Mouse (Mus musculus): ENCODE data around the gene Tomm6. TPM values are rescaled to one million over a fixed set of nuclear protein-coding genes. Genes with fewer than 3 reads are reported as not detected.

Tomm6 gene
- polyA plus RNA-seq, 1 experiment from 2014 or later = 376 TPM

GRCm38 (mm10) chr17:47688608-47689575 lies 706 bp upstream of the Tomm6 start, which contains the start of gene Frs3:
Gene Frs3, plus strand, starts transcription at chr17:47689030.
- Histone ChIP-seq H3K4me3 (replicated peaks; ENCODE audit: low read length) (peak within 1 kb of the TSS; percentile 92), H3K27ac (ENCODE audit: low read length) (peak within 1 kb of the TSS; percentile 87), H3K9me3 (replicated peaks; ENCODE audit: control insufficient read depth, low read length) (no peaks in the 10 kb centered on the region), H3K36me3 (ENCODE audit: control insufficient read depth, insufficient read depth, low read length) (no peaks in the 10 kb centered on the region), H3K9ac (ENCODE audit: low read length) (peak within 1 kb of the TSS; percentile 91), H3K27me3 (ENCODE audit: control insufficient read depth, insufficient read depth, low read length) (no peaks in the 10 kb centered on the region), H3K4me1 (ENCODE audit: control insufficient read depth, insufficient read depth, low read length) (peaks cover 22% of the 10 kb centered on the region; the same call in 1 of the 2 replicates), H3K4me2 (ENCODE audit: low read depth, low read length) (peak within 1 kb of the TSS; percentile 99)
- 2% methylated on average over 58 of the region's 58 CpGs for WGBS
- ATAC-seq (ENCODE audit: insufficient read depth, low FRiP score) = peak; percentile 71

DNA sequence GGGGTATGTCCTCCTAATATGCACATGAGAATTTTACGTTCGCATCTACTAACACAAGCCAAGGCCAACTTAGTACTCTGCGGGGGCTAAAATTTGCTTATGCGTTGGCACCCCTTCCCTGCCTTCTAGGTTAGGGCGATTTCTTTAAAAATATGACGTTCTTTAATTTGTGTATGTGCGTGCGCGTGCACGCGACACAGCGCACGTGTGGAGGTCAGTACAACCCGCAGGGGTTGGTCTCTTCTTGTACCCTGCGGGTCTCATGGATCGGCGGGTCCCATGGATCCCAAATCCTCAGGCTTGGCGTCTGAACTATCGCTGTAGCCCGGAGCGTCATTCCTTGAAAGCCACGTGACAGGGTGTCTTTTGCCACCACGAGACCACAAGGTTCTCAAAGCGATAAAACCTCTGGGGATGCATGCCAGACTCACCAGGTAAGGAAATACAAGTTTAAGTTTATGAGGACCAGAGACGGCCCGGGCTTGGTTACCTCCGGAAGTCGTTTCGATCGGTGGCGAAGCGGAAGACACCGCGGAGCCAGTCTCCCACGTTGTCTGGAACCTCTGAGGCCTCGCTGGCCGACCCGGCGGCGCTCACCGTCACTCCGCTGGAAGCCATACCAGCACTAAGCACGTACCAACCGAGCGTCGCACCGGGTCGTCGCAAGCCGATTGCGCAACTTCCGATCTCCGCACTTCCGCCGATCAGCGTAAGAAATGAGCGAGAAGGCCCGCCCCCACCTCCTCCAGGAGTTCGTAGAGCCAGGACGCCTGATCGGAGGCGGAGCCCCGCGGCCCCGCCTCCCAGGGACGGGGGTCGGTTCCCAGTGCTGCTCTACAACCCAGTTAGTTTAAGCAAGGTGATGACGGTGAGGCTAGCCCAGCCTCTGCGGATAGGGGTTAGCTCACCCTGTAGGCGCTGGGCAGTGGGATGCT lies 510 bp downstream of the Tomm6 start:
- H3K4me3 ChIP-seq (replicated peaks; ENCODE audit: low read length) = peak overlapping the region; percentile 92
- H3K9ac ChIP-seq (ENCODE audit: low read length) = peak overlapping the region; percentile 91
- H3K27ac ChIP-seq (ENCODE audit: low read length) = peak overlapping the region; percentile 87
- H3K27me3 ChIP-seq (ENCODE audit: control insufficient read depth, insufficient read depth, low read length) = no peaks in the 10 kb centered on the region
- WGBS = under 1% methylated on average over 70 of the region's 70 CpGs
- H3K4me1 ChIP-seq (ENCODE audit: control insufficient read depth, insufficient read depth, low read length) = peaks cover 20% of the 10 kb centered on the region; the same call in 1 of the 2 replicates
- peak overlapping the region; percentile 99 for H3K4me2 ChIP-seq (ENCODE audit: low read depth, low read length)
- peak; percentile 93 for ATAC-seq (ENCODE audit: insufficient read depth, low FRiP score)
- H3K36me3 ChIP-seq (ENCODE audit: control insufficient read depth, insufficient read depth, low read length) = no peaks in the 10 kb centered on the region
- no peaks in the 10 kb centered on the region for H3K9me3 ChIP-seq (replicated peaks; ENCODE audit: control insufficient read depth, low read length)

DNA sequence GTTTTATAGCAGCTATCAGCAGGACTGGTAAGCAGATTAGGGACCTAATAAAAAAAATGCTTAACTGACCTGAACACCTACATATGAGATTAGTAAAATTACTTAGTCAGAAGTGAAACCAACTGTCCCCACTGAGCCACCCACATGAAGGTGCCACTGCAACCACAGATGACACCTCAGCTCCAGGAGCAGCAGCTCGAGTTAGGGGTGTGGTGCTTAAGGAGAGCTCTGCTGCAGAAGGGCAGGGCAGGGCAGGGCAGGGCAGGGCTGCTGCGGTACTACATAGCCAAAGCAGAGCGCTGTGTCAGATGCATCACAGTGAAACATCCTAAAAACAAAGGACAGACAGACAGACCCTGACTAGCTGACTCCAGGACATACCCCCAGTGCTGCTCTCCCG lies 5.3 kb downstream of the Tomm6 start:
- Histone ChIP-seq H3K9ac (ENCODE audit: low read length) (no peak overlapping the region), H3K36me3 (ENCODE audit: control insufficient read depth, insufficient read depth, low read length) (0 out of 2 replicates have a peak, but pooled peaks cover 2% of the 10 kb centered on the region), H3K27ac (ENCODE audit: low read length) (no peak overlapping the region), H3K9me3 (replicated peaks; ENCODE audit: control insufficient read depth, low read length) (no peaks in the 10 kb centered on the region), H3K4me3 (replicated peaks; ENCODE audit: low read length) (no peak overlapping the region), H3K27me3 (ENCODE audit: control insufficient read depth, insufficient read depth, low read length) (no peaks in the 10 kb centered on the region), H3K4me2 (ENCODE audit: low read depth, low read length) (no peak overlapping the region), H3K4me1 (ENCODE audit: control insufficient read depth, insufficient read depth, low read length) (peaks cover 12% of the 10 kb centered on the region; the same call in 1 of the 2 replicates)
- 63% methylated on average over 4 of the region's 4 CpGs for WGBS
- ATAC-seq (ENCODE audit: insufficient read depth, low FRiP score) = no peak

- H3K9me3 ChIP-seq (replicated peaks; ENCODE audit: control insufficient read depth, low read length) = no peaks in the 10 kb centered on the region
- no peak overlapping the region for H3K4me2 ChIP-seq (ENCODE audit: low read depth, low read length)
- no peaks in the 10 kb centered on the region for H3K4me1 ChIP-seq (ENCODE audit: control insufficient read depth, insufficient read depth, low read length)
- no peak overlapping the region for H3K9ac ChIP-seq (ENCODE audit: low read length)
- no peak overlapping the region for H3K4me3 ChIP-seq (replicated peaks; ENCODE audit: low read length)
- H3K36me3 ChIP-seq (ENCODE audit: control insufficient read depth, insufficient read depth, low read length) = 0 out of 2 replicates have a peak, but pooled peaks cover 2% of the 10 kb centered on the region
- H3K27ac ChIP-seq (ENCODE audit: low read length) = peak overlapping the region; percentile 21; the same call in 1 of the 2 replicates
- 66% methylated on average over 5 of the region's 5 CpGs for WGBS
- no peak for ATAC-seq (ENCODE audit: insufficient read depth, low FRiP score)
- H3K27me3 ChIP-seq (ENCODE audit: control insufficient read depth, insufficient read depth, low read length) = no peaks in the 10 kb centered on the region
Observed at GRCm38 (mm10) chr17:47678702-47679101, 9.5 kb downstream of the Tomm6 start.

GRCm38 (mm10) chr17:47678238-47678637 lies 9.9 kb downstream of the Tomm6 start:
- no peak overlapping the region for H3K4me2 ChIP-seq (ENCODE audit: low read depth, low read length)
- 0 out of 2 replicates have a peak, but pooled peaks cover 2% of the 10 kb centered on the region for H3K36me3 ChIP-seq (ENCODE audit: control insufficient read depth, insufficient read depth, low read length)
- WGBS = 68% methylated on average over 5 of the region's 5 CpGs
- H3K4me1 ChIP-seq (ENCODE audit: control insufficient read depth, insufficient read depth, low read length) = no peaks in the 10 kb centered on the region
- H3K27ac ChIP-seq (ENCODE audit: low read length) = peak overlapping the region; percentile 21; the same call in 1 of the 2 replicates
- no peak for ATAC-seq (ENCODE audit: insufficient read depth, low FRiP score)
- no peaks in the 10 kb centered on the region for H3K27me3 ChIP-seq (ENCODE audit: control insufficient read depth, insufficient read depth, low read length)
- no peak overlapping the region for H3K9ac ChIP-seq (ENCODE audit: low read length)
- H3K9me3 ChIP-seq (replicated peaks; ENCODE audit: control insufficient read depth, low read length) = no peaks in the 10 kb centered on the region
- H3K4me3 ChIP-seq (replicated peaks; ENCODE audit: low read length) = no peak overlapping the region

DNA sequence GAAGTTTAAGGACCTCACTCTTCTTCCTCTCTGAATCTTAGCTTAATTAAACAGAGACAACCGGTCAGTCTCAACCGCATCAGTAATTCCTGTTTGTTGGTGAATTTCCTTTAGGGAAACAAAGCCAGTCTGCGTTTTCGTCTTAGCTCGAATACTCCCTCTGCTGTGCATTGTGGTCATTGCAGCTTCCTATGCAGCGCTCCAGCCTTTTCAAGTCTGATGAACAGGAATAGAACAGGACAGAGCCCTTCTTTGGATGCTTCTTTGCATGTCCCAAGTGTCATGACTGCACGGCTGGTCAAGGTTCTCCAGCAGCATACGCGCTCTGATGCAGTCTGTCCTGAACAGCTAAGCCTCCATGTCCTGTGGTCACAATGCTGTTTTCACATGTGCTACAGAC lies 11.6 kb downstream of the Tomm6 start:
- Histone ChIP-seq H3K9me3 (replicated peaks; ENCODE audit: control insufficient read depth, low read length) (no peaks in the 10 kb centered on the region), H3K4me1 (ENCODE audit: control insufficient read depth, insufficient read depth, low read length) (peaks cover 9% of the 10 kb centered on the region), H3K4me3 (replicated peaks; ENCODE audit: low read length) (no peak overlapping the region), H3K27me3 (ENCODE audit: control insufficient read depth, insufficient read depth, low read length) (no peaks in the 10 kb centered on the region), H3K4me2 (ENCODE audit: low read depth, low read length) (no peak overlapping the region), H3K9ac (ENCODE audit: low read length) (no peak overlapping the region), H3K36me3 (ENCODE audit: control insufficient read depth, insufficient read depth, low read length) (0 out of 2 replicates have a peak, but pooled peaks cover 2% of the 10 kb centered on the region), H3K27ac (ENCODE audit: low read length) (no peak overlapping the region)
- WGBS = 23% methylated on average over 9 of the region's 9 CpGs
- no peak for ATAC-seq (ENCODE audit: insufficient read depth, low FRiP score)

GRCm38 (mm10) chr17:47672311-47673111 lies 15.7 kb downstream of the Tomm6 start:
- ATAC-seq (ENCODE audit: insufficient read depth, low FRiP score) = peak; percentile 75
- Histone ChIP-seq H3K27ac (ENCODE audit: low read length) (0 out of 2 replicates have a peak overlapping the region, but pooled peaks have one; percentile 38), H3K27me3 (ENCODE audit: control insufficient read depth, insufficient read depth, low read length) (no peaks in the 10 kb centered on the region), H3K9ac (ENCODE audit: low read length) (peak overlapping the region; percentile 72), H3K9me3 (replicated peaks; ENCODE audit: control insufficient read depth, low read length) (no peaks in the 10 kb centered on the region), H3K4me2 (ENCODE audit: low read depth, low read length) (peak overlapping the region; percentile 93), H3K4me3 (replicated peaks; ENCODE audit: low read length) (peak overlapping the region; percentile 44), H3K4me1 (ENCODE audit: control insufficient read depth, insufficient read depth, low read length) (peaks cover 9% of the 10 kb centered on the region), H3K36me3 (ENCODE audit: control insufficient read depth, insufficient read depth, low read length) (no peaks in the 10 kb centered on the region)
- WGBS = 7% methylated on average over 67 of the region's 68 CpGs

DNA sequence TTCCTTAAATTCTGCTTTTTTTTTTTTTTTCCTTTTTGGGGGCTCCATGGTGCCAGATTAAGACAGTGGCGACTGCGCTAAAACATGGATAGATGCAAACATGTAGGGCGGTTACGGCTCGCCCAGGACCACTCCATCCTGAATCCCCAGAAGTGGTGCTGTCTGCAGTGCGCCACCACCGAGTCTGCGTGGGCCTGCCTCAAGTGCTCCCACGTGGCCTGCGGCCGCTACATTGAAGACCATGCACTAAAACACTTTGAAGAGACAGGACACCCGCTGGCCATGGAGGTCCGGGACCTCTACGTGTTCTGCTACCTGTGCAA lies 16.2 kb downstream of the Tomm6 start:
- H3K27me3 ChIP-seq (ENCODE audit: control insufficient read depth, insufficient read depth, low read length) = no peaks in the 10 kb centered on the region
- H3K4me1 ChIP-seq (ENCODE audit: control insufficient read depth, insufficient read depth, low read length) = peaks cover 9% of the 10 kb centered on the region
- ATAC-seq (ENCODE audit: insufficient read depth, low FRiP score) = peak; percentile 30; the same call in 1 of the 2 replicates
- H3K9ac ChIP-seq (ENCODE audit: low read length) = peak overlapping the region; percentile 72
- peak overlapping the region; percentile 44 for H3K4me3 ChIP-seq (replicated peaks; ENCODE audit: low read length)
- no peaks in the 10 kb centered on the region for H3K36me3 ChIP-seq (ENCODE audit: control insufficient read depth, insufficient read depth, low read length)
- H3K27ac ChIP-seq (ENCODE audit: low read length) = no peak overlapping the region
- no peaks in the 10 kb centered on the region for H3K9me3 ChIP-seq (replicated peaks; ENCODE audit: control insufficient read depth, low read length)
- 29% methylated on average over 14 of the region's 14 CpGs for WGBS
- peak overlapping the region; percentile 93 for H3K4me2 ChIP-seq (ENCODE audit: low read depth, low read length)

All from stomach, embryonic 16.5 days (tissue).